Mouse (Mus musculus): ENCODE results near the gene Fdxr. TPM values are rescaled to one million over a fixed set of nuclear protein-coding genes. Genes with fewer than 3 reads are reported as not detected.

Fdxr gene
- polyA plus RNA-seq, 1 experiment: 28.0 TPM

- Histone ChIP-seq H3K4me3 (ENCODE audit: control insufficient read depth, low read depth, low read length) (no peak overlapping the region), H3K27ac (ENCODE audit: control insufficient read depth, insufficient read depth, low read depth, low read length) (no peak overlapping the region), H3K27me3 (ENCODE audit: control insufficient read depth, insufficient read depth, low read length) (no peaks in the 10 kb centered on the region), H3K36me3 (ENCODE audit: control insufficient read depth, insufficient read depth, low read length) (no peaks in the 10 kb centered on the region), H3K4me1 (ENCODE audit: control insufficient read depth, insufficient read depth, low read length) (peaks cover 6% of the 10 kb centered on the region)
- no peak for TF ChIP-seq CTCF (IDR thresholded peaks at IDR 0.05; ENCODE audit: control insufficient read depth, insufficient read depth, insufficient replicate concordance, low read depth, low read length)
- no peak for TF ChIP-seq POLR2A (IDR thresholded peaks at IDR 0.05; ENCODE audit: control insufficient read depth, low read depth, low read length)
These were observed 2.1 kb downstream of the Fdxr start for GRCm38 (mm10) chr11:115274771-115275170.

DNA sequence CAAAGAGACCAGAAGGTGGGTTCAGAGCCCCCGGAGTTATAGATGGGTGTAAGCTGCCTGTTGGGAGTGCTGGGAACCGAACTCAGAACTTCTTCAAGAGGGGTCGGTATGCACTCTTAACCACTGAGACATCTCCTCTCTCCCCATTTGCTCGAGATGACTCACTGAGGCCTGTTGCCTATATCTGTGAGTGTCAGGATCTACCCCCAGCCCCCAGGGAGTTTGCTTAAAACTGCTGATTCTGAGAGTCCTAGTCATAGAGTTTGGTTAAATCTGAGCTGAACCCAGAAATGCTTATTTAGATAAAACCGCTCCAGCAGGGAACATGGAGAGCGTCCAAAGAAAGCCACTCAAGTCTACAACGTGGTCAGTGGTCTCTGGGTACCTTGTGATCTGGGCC is 2.7 kb downstream of the Fdxr start:
- no peaks in the 10 kb centered on the region for H3K27me3 ChIP-seq (ENCODE audit: control insufficient read depth, insufficient read depth, low read length)
- TF ChIP-seq CTCF (IDR thresholded peaks at IDR 0.05; ENCODE audit: control insufficient read depth, insufficient read depth, insufficient replicate concordance, low read depth, low read length) (no peak), POLR2A (IDR thresholded peaks at IDR 0.05; ENCODE audit: control insufficient read depth, low read depth, low read length) (no peak)
- no peaks in the 10 kb centered on the region for H3K36me3 ChIP-seq (ENCODE audit: control insufficient read depth, insufficient read depth, low read length)
- peaks cover 6% of the 10 kb centered on the region for H3K4me1 ChIP-seq (ENCODE audit: control insufficient read depth, insufficient read depth, low read length)
- no peak overlapping the region for H3K27ac ChIP-seq (ENCODE audit: control insufficient read depth, insufficient read depth, low read depth, low read length)
- H3K4me3 ChIP-seq (ENCODE audit: control insufficient read depth, low read depth, low read length): no peak overlapping the region

- Histone ChIP-seq H3K27ac (ENCODE audit: control insufficient read depth, insufficient read depth, low read depth, low read length) (no peak overlapping the region), H3K27me3 (ENCODE audit: control insufficient read depth, insufficient read depth, low read length) (no peaks in the 10 kb centered on the region), H3K4me1 (ENCODE audit: control insufficient read depth, insufficient read depth, low read length) (peaks cover 6% of the 10 kb centered on the region), H3K4me3 (ENCODE audit: control insufficient read depth, low read depth, low read length) (no peak overlapping the region), H3K36me3 (ENCODE audit: control insufficient read depth, insufficient read depth, low read length) (no peaks in the 10 kb centered on the region)
- TF ChIP-seq POLR2A (IDR thresholded peaks at IDR 0.05; ENCODE audit: control insufficient read depth, low read depth, low read length) (no peak), CTCF (IDR thresholded peaks at IDR 0.05; ENCODE audit: control insufficient read depth, insufficient read depth, insufficient replicate concordance, low read depth, low read length) (no peak)
These were observed 3.1 kb downstream of the Fdxr start for GRCm38 (mm10) chr11:115273735-115274134.

- H3K4me1 ChIP-seq (ENCODE audit: control insufficient read depth, insufficient read depth, low read length): peaks cover 6% of the 10 kb centered on the region
- H3K36me3 ChIP-seq (ENCODE audit: control insufficient read depth, insufficient read depth, low read length): no peaks in the 10 kb centered on the region
- H3K27ac ChIP-seq (ENCODE audit: control insufficient read depth, insufficient read depth, low read depth, low read length): no peak overlapping the region
- H3K4me3 ChIP-seq (ENCODE audit: control insufficient read depth, low read depth, low read length): no peak overlapping the region
- TF ChIP-seq CTCF (IDR thresholded peaks at IDR 0.05; ENCODE audit: control insufficient read depth, insufficient read depth, insufficient replicate concordance, low read depth, low read length): no peak
- no peak for TF ChIP-seq POLR2A (IDR thresholded peaks at IDR 0.05; ENCODE audit: control insufficient read depth, low read depth, low read length)
- no peaks in the 10 kb centered on the region for H3K27me3 ChIP-seq (ENCODE audit: control insufficient read depth, insufficient read depth, low read length)
These were observed 3.9 kb downstream of the Fdxr start for GRCm38 (mm10) chr11:115272894-115273498.

- H3K36me3 ChIP-seq (ENCODE audit: control insufficient read depth, insufficient read depth, low read length): no peaks in the 10 kb centered on the region
- H3K27ac ChIP-seq (ENCODE audit: control insufficient read depth, insufficient read depth, low read depth, low read length): no peak overlapping the region
- H3K4me1 ChIP-seq (ENCODE audit: control insufficient read depth, insufficient read depth, low read length): peaks cover 9% of the 10 kb centered on the region
- H3K4me3 ChIP-seq (ENCODE audit: control insufficient read depth, low read depth, low read length): no peak overlapping the region
- no peaks in the 10 kb centered on the region; the same call in 1 of the 2 replicates for H3K27me3 ChIP-seq (ENCODE audit: control insufficient read depth, insufficient read depth, low read length)
- TF ChIP-seq CTCF (IDR thresholded peaks at IDR 0.05; ENCODE audit: control insufficient read depth, insufficient read depth, insufficient replicate concordance, low read depth, low read length) (no peak), POLR2A (IDR thresholded peaks at IDR 0.05; ENCODE audit: control insufficient read depth, low read depth, low read length) (no peak)
These were observed 5.4 kb downstream of the Fdxr start for GRCm38 (mm10) chr11:115271481-115271880.

- TF ChIP-seq POLR2A (IDR thresholded peaks at IDR 0.05; ENCODE audit: control insufficient read depth, low read depth, low read length): no peak
- no peak for TF ChIP-seq CTCF (IDR thresholded peaks at IDR 0.05; ENCODE audit: control insufficient read depth, insufficient read depth, insufficient replicate concordance, low read depth, low read length)
- H3K27me3 ChIP-seq (ENCODE audit: control insufficient read depth, insufficient read depth, low read length): no peaks in the 10 kb centered on the region; the same call in 1 of the 2 replicates
- no peaks in the 10 kb centered on the region for H3K36me3 ChIP-seq (ENCODE audit: control insufficient read depth, insufficient read depth, low read length)
- peaks cover 11% of the 10 kb centered on the region for H3K4me1 ChIP-seq (ENCODE audit: control insufficient read depth, insufficient read depth, low read length)
- no peak overlapping the region for H3K27ac ChIP-seq (ENCODE audit: control insufficient read depth, insufficient read depth, low read depth, low read length)
- no peak overlapping the region for H3K4me3 ChIP-seq (ENCODE audit: control insufficient read depth, low read depth, low read length)
These were observed 5.8 kb downstream of the Fdxr start for GRCm38 (mm10) chr11:115271052-115271451.

DNA sequence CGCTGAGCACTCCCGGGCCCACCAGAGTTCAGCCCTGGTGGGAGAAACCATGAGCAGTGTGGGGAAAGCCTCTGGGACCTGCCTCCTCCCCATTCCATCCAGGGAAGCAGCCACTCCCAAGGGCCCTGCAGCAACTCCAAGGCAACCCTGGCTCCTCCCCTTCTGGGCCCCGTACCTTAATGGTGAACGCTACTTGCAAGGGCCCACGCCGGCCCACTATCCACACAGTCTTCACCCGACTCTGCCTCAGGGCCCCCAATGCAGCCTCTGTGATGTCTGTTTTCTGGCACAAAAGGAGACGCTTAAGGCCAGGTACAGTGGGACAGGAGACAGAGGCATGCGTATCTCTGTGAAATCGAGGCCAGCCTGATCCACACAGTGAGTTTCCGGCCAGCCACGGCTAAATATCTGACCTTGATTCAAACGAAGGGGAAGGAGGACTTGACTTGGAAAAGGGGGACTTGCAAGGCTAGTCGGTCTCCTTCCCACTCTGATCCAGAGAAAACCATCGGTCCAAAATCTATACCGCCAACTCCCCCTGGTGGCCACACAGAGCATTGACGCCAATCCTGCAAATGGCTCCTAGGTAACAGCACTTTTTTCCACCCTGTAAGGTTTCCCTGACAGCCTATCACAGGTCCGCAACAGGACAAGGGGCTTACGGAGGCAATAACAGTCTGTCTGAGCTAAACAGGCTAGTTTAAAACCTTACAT is 6.5 kb downstream of the Fdxr start:
- no peak for TF ChIP-seq POLR2A (IDR thresholded peaks at IDR 0.05; ENCODE audit: control insufficient read depth, low read depth, low read length)
- peak; percentile 89; the same call in 1 of the 2 replicates for TF ChIP-seq CTCF (IDR thresholded peaks at IDR 0.05; ENCODE audit: control insufficient read depth, insufficient read depth, insufficient replicate concordance, low read depth, low read length)
- no peaks in the 10 kb centered on the region; the same call in 1 of the 2 replicates for H3K27me3 ChIP-seq (ENCODE audit: control insufficient read depth, insufficient read depth, low read length)
- H3K27ac ChIP-seq (ENCODE audit: control insufficient read depth, insufficient read depth, low read depth, low read length): no peak overlapping the region
- no peaks in the 10 kb centered on the region for H3K36me3 ChIP-seq (ENCODE audit: control insufficient read depth, insufficient read depth, low read length)
- H3K4me3 ChIP-seq (ENCODE audit: control insufficient read depth, low read depth, low read length): no peak overlapping the region
- peaks cover 16% of the 10 kb centered on the region for H3K4me1 ChIP-seq (ENCODE audit: control insufficient read depth, insufficient read depth, low read length)

All from testis, adult 2 months (tissue).